Mouse (Mus musculus) G1E (cell line): Measurements from ENCODE around the gene Rps5. TPM values are rescaled to one million over a fixed set of nuclear protein-coding genes. Genes with fewer than 3 reads are reported as not detected.
A peak's percentile ranks its signal among the peaks of the same experiment; 100 is the strongest.

Experiments used
- ATAC-seq: 2 replicates; pipeline ENCODE4 v1.8.0; 2016; ENCODE audit warnings: mild to moderate bottlenecking; ENCODE audit not compliant: insufficient number of reproducible peaks, poor library complexity, low FRiP score, severe bottlenecking; ENCODE audit errors: extremely low read depth
- DNase-seq: peaks from one replicate; pipeline ENCODE4 v3.0.0; 2012; ENCODE audit warnings: low spot score
- H3K27me3 ChIP-seq: 2 replicates; pipeline ENCODE4 v1.6.1; 2012; ENCODE audit warnings: mild to moderate bottlenecking, low read length, inconsistent platforms; ENCODE audit not compliant: insufficient read depth
- H3K36me3 ChIP-seq: replicated peaks from 2 replicates; pipeline ENCODE3; 2012; ENCODE audit warnings: mild to moderate bottlenecking, inconsistent platforms
- H3K4me1 ChIP-seq: 2 replicates; pipeline ENCODE4 v1.6.1; 2012; ENCODE audit warnings: low read depth, low read length, inconsistent platforms, mixed read lengths; ENCODE audit not compliant: insufficient read depth
- H3K4me3 ChIP-seq: 2 replicates; pipeline ENCODE4 v1.5.1; 2012; ENCODE audit warnings: low read depth, mild to moderate bottlenecking, inconsistent platforms, low read length, moderate library complexity, mixed read lengths
- H3K9me3 ChIP-seq: replicated peaks from 2 replicates; pipeline ENCODE4 v1.6.1; 2012; ENCODE audit warnings: inconsistent platforms
- CTCF ChIP-seq: IDR thresholded peaks from 2 replicates; pipeline ENCODE4 v1.5.1; 2012; ENCODE audit warnings: low read depth, low read length, inconsistent platforms, mixed read lengths
- GATA1 ChIP-seq: IDR thresholded peaks from 2 replicates; pipeline ENCODE4 v1.6.1; 2012; ENCODE audit warnings: borderline replicate concordance, low read length, inconsistent platforms, mixed read lengths
- GATA2 ChIP-seq: IDR thresholded peaks from 2 replicates; pipeline ENCODE4 v1.6.1; 2012; ENCODE audit warnings: low read depth, low read length, inconsistent platforms, borderline replicate concordance
- POLR2AphosphoS5 ChIP-seq: IDR thresholded peaks from 2 replicates; pipeline ENCODE4 v1.6.1; 2012; ENCODE audit warnings: low read depth, low read length, inconsistent platforms; ENCODE audit not compliant: insufficient replicate concordance
- TAL1 ChIP-seq: conservative IDR thresholded peaks from 2 replicates; pipeline ENCODE4 v1.6.1; 2012; ENCODE audit warnings: low read depth, low read length, inconsistent platforms, mixed read lengths
- polyA plus RNA-seq: library from polyadenylated mRNA; stranded (reverse); fragments of >175 nt; gene quantifications from 2 replicates; pipeline ENCODE4 v1.2.3, GENCODE M21; 2012
- total RNA-seq, 2 experiments: library from RNA; stranded (forward) in 1 of 2; stranded (reverse) in 1 of 2; fragments of 200-1000 nt in 1 of 2; fragments of >200 nt in 1 of 2; fragmentation: Nextera tagmentation in 1 of 2; gene quantifications; 2 replicates each; pipeline ENCODE4 v1.2.3; 2014 to 2017

The Rps5 gene
- total and polyA plus RNA-seq, 3 experiments, result 880 to 2,694 (median 1,839) TPM

DNA sequence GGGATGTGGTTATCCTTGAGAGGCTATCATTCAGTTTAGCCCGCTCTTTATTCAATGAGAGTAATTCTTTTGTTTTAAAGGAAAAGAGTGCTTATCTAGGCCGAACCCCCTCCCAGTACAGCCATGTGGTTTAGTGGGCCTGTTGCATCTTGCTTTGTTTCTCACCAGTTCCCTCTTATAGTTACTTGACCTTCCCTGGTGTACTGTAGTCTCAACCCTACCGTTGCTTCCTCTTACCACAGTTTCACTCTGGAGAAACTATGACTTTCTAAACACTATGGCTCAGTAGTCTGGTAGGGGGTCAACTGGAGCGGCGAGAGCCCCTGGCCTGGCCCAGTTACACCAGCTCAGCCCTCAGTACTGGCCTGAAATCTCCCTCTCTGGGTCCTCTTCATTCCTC lies 34.5 kb upstream of the Rps5 start:
- Histone ChIP-seq H3K4me3 (no peak overlapping the region), H3K9me3 (no peaks in the 10 kb centered on the region), H3K27me3 (no peaks in the 10 kb centered on the region), H3K36me3 (peaks cover 51% of the 10 kb centered on the region), H3K4me1 (no peaks in the 10 kb centered on the region)
- TF ChIP-seq CTCF (no peak), POLR2AphosphoS5 (no peak), GATA2 (no peak), GATA1 (no peak), TAL1 (no peak)
- no peak for DNase-seq
- ATAC-seq, result no peak

DNA sequence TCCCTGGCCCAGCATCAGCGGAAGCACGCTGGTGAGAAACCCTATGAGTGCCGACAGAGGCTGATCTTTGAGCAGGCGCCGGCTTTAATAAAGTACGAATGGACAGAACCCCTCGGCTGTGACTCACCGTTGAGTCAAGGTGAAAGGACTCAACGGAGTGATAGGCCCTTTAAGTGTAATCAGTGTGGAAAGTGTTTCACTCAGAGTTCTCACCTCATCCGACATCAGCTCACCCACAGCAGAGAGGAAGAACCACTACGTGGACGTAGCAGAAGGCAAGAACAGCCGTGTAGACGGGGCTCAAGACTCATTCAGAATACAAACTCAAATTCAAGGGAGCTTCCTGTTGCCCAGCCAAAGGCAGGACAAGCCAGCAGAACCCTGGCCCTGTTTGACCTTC lies 31.2 kb upstream of the Rps5 start:
- peaks cover 31% of the 10 kb centered on the region for H3K36me3 ChIP-seq
- TF ChIP-seq POLR2AphosphoS5, result no peak
- no peak for TF ChIP-seq GATA1
- TF ChIP-seq TAL1, result no peak
- no peak for TF ChIP-seq GATA2
- no peak for TF ChIP-seq CTCF
- H3K4me1 ChIP-seq, result no peaks in the 10 kb centered on the region
- ATAC-seq, result no peak
- DNase-seq, result no peak
- no peaks in the 10 kb centered on the region for H3K9me3 ChIP-seq
- H3K4me3 ChIP-seq, result no peak overlapping the region
- H3K27me3 ChIP-seq, result no peaks in the 10 kb centered on the region

DNA sequence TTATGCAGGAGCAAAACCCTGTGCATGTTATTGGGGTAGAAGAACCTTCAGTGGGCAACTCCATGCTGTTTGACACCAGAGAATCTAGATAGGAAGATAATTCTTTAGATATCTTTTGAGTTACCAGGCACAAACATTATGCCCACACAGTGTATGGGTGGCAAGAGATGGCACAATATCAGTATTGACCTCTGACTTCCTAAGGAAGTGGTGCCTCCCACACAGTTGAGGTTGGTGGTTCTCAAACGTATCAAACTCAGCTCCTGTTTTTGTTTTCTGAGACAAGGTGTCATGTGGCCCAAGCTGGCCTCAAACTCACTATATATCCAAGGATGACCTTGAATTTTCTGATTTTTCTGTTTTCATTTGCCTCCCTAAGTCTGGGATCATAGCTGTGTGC lies 30.8 kb upstream of the Rps5 start:
- H3K27me3 ChIP-seq, result no peaks in the 10 kb centered on the region
- DNase-seq, result no peak
- TF ChIP-seq GATA1 (no peak), CTCF (no peak)
- H3K9me3 ChIP-seq, result no peaks in the 10 kb centered on the region
- peaks cover 27% of the 10 kb centered on the region for H3K36me3 ChIP-seq
- no peak for ATAC-seq
- no peaks in the 10 kb centered on the region for H3K4me1 ChIP-seq
- no peak overlapping the region for H3K4me3 ChIP-seq

DNA sequence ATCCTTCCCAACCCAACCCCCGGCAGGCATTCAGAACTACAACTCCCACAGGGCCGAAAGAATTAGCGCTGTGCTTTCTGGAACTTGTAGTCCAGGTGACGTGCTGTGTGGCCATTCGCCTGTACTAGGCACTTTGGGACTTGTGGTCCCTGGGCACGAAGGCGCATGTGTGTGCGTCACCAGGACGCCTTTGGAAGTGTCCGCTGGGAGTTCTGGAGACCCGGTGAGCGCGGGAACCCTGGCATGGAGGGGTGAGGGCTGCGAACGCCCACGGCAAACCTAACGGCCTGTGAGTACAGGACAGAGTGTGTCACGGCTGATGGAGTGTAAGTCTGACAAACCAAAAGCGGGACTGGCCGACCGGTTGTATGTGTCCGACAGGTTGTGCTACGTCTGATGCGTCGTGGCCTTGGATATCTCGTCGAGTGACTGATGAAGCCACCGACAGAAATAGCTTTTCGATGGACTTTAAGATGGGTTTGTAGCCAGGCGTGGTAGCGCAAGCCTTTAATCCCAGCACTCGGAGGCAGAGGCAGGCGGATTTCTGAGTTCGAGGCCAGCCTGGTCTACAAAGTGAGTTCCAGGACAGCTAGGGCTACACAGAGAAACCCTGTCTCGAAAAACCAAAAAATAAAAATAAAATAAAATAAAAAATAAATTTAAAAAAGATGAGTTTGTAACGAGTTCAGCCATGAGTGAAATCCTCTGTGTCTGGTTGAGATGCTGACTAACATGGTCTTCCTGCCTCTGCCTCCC lies 24.3 kb upstream of the Rps5 start, which contains the start of gene Zscan22:
Zscan22 (plus strand) TSS at position 161 of the 756 bp plus-strand sequence.
- Histone ChIP-seq H3K27me3 (peaks cover 5% of the 10 kb centered on the region; the same call in 1 of the 2 replicates), H3K36me3 (peaks cover 8% of the 10 kb centered on the region), H3K4me3 (peak within 1 kb of the TSS; percentile 73), H3K4me1 (peaks cover 15% of the 10 kb centered on the region), H3K9me3 (no peaks in the 10 kb centered on the region)
- peak; percentile 64 for DNase-seq
- TF ChIP-seq TAL1 (no peak), GATA2 (no peak), CTCF (no peak), POLR2AphosphoS5 (no peak)
- ATAC-seq, result peak; percentile 99

DNA sequence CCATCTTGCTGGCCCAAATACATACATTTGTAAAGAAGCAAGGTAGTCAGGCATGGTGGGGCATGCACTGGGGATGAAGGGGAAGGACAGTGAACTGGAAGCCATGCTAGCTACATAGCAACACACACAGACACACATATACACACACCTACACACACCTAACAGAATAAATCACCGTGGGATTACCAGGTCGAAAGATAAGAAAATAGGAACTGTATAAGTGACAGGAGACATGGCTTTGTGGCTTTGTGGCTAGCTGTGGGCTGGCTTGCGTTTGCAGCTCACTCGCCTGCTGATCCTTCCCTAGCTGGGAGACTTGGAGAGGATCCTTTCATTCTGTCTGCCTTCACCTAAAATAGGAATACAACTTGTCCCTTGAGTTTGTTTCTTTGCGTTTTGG lies 20.6 kb upstream of the Rps5 start:
- H3K27me3 ChIP-seq, result peaks cover 5% of the 10 kb centered on the region; the same call in 1 of the 2 replicates
- DNase-seq (no peak), ATAC-seq (no peak)
- H3K36me3 ChIP-seq, result peaks cover 43% of the 10 kb centered on the region
- no peak overlapping the region for H3K4me3 ChIP-seq
- H3K9me3 ChIP-seq, result no peaks in the 10 kb centered on the region
- TF ChIP-seq GATA2 (no peak), POLR2AphosphoS5 (no peak), GATA1 (no peak), CTCF (no peak), TAL1 (no peak)
- H3K4me1 ChIP-seq, result peaks cover 15% of the 10 kb centered on the region

DNA sequence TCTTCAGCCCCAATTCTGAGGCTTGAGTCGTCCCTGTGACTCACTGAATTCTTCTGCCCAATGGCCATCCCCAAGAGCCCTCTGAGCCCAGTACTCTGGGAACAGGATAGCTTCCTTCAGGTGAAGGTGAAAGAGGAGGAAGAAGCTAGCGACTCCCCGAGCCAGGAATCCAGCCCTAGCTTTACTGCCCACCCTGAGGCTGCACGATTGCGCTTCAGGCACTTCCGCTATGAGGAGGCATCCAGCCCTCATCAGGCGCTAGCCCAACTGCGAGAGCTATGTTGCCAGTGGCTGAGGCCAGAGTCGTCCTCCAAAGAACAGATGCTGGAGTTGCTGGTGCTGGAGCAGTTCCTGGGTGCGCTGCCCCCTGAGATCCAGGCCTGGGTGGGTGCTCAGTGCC lies 18.5 kb upstream of the Rps5 start:
- TF ChIP-seq POLR2AphosphoS5, result no peak
- no peak for TF ChIP-seq GATA1
- no peak for TF ChIP-seq TAL1
- no peak for TF ChIP-seq GATA2
- no peak for TF ChIP-seq CTCF
- Histone ChIP-seq H3K9me3 (no peaks in the 10 kb centered on the region), H3K4me1 (peaks cover 5% of the 10 kb centered on the region), H3K4me3 (no peak overlapping the region), H3K36me3 (peaks cover 63% of the 10 kb centered on the region), H3K27me3 (no peaks in the 10 kb centered on the region)
- ATAC-seq (no peak), DNase-seq (no peak)
